Mouse (Mus musculus) myocyte (in vitro differentiated cells): Measurements from ENCODE around the gene Ythdf2.

Source experiments
- CEBPB ChIP-seq: IDR thresholded peaks from 2 replicates; pipeline ENCODE4 v1.6.1; 2011; ENCODE audit warnings: mild to moderate bottlenecking, moderate library complexity; ENCODE audit not compliant: poor library complexity, insufficient read depth, severe bottlenecking
- E2F4 ChIP-seq: IDR thresholded peaks from one replicate; pipeline ENCODE4 v1.6.1; 2011; ENCODE audit warnings: mild to moderate bottlenecking, control low read depth, moderate library complexity; ENCODE audit not compliant: insufficient read depth
- MAX ChIP-seq: IDR thresholded peaks from one replicate; pipeline ENCODE4 v1.6.1; 2011; ENCODE audit warnings: low read depth, mild to moderate bottlenecking, control low read depth
- MYOD1 ChIP-seq, 3 experiments: IDR thresholded peaks; one replicate each; pipeline ENCODE4 v1.6.1; 2011; ENCODE audit warnings: control low read depth in 2 of 3, low read depth in 2 of 3, mild to moderate bottlenecking in 2 of 3, moderate library complexity in 1 of 3; ENCODE audit not compliant: insufficient read length in 2 of 3, control insufficient read depth in 1 of 3
- MYOG ChIP-seq, 3 experiments: IDR thresholded peaks; one replicate each; pipeline ENCODE4 v1.6.1; 2011; ENCODE audit warnings: control low read depth in 2 of 3, low read depth in 2 of 3, mild to moderate bottlenecking in 2 of 3; ENCODE audit not compliant: insufficient read length in 2 of 3, control insufficient read depth in 1 of 3, insufficient read depth in 1 of 3
- POLR2A ChIP-seq: IDR thresholded peaks from one replicate; pipeline ENCODE4 v1.6.1; 2011; ENCODE audit warnings: low read depth, mild to moderate bottlenecking, control low read depth, moderate library complexity; ENCODE audit not compliant: insufficient read length
- POLR2AphosphoS2 ChIP-seq: IDR thresholded peaks from one replicate; pipeline ENCODE4 v1.6.1; 2011; ENCODE audit warnings: low read depth, control low read depth; ENCODE audit not compliant: insufficient read length
- REST ChIP-seq: IDR thresholded peaks from one replicate; pipeline ENCODE4 v1.6.1; 2011; ENCODE audit warnings: mild to moderate bottlenecking, control low read depth, moderate library complexity; ENCODE audit not compliant: insufficient read depth, insufficient read length
- SRF ChIP-seq: IDR thresholded peaks from one replicate; pipeline ENCODE4 v1.6.1; 2011; ENCODE audit warnings: low read depth; ENCODE audit not compliant: control insufficient read depth, insufficient read length
- TCF12 ChIP-seq: IDR thresholded peaks from one replicate; pipeline ENCODE4 v1.6.1; 2011; ENCODE audit warnings: mild to moderate bottlenecking, control low read depth; ENCODE audit not compliant: poor library complexity, insufficient read depth, severe bottlenecking
- TCF3 ChIP-seq: IDR thresholded peaks from one replicate; pipeline ENCODE4 v1.6.1; 2011; ENCODE audit warnings: low read depth, control low read depth; ENCODE audit not compliant: insufficient read length
- USF1 ChIP-seq: IDR thresholded peaks from one replicate; pipeline ENCODE4 v1.6.1; 2011; ENCODE audit warnings: low read depth, mild to moderate bottlenecking, control low read depth, moderate library complexity

- TF ChIP-seq POLR2A, result no peak
- TF ChIP-seq MAX, result no peak
- no peak for TF ChIP-seq TCF3
- no peak for TF ChIP-seq TCF12
- no peak for TF ChIP-seq E2F4
- TF ChIP-seq POLR2AphosphoS2, result no peak
- TF ChIP-seq MYOD1 (IDR thresholded peaks at IDR 0.05; ENCODE audit: control insufficient read depth in 1 of 3, insufficient read length in 2 of 3, low read depth in 2 of 3), result no peak
- TF ChIP-seq CEBPB, result no peak
- no peak for TF ChIP-seq USF1
- no peak for TF ChIP-seq MYOG (IDR thresholded peaks at IDR 0.05; ENCODE audit: control insufficient read depth in 1 of 3, insufficient read depth in 1 of 3, insufficient read length in 2 of 3, low read depth in 2 of 3)
- no peak for TF ChIP-seq REST
- TF ChIP-seq SRF, result no peak
Measured at GRCm38 (mm10) chr4:132194975-132195374, 17.1 kb downstream of the Ythdf2 start.
